Comparison of ENCODE assay signal across 8 mouse cellular contexts in the genomic region with DNA sequence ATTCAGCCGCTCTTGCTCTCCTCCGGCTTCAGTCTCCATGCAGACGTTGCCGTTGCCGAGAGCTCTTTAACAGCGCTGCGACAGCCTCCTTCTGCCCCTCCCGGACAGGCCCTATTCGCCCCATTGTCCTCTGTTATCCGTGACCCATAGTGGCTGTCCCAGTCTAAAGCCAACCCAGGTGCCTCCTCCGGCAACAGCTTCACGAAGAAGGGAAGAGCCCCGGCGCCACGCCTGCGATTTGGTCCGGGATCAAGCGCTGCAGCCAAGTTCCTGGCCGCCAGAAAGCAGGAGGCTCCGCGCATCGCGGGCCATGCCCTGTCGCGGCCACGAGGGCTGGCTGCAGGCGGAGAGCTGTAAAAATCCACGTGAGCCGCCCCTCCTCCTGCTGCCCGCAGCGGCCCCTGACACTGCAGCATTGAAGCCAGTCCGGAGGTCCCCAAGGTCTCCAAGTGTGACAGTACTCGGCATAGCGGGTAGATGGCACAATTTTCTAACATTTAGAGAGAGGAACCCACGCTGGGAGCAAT. TPM values are rescaled to one million over a fixed set of nuclear protein-coding genes. Genes with fewer than 3 reads are reported as not detected.
DNase-seq lines count a peak whose midpoint lies in the region; ATAC-seq and TF ChIP-seq lines count a peak whose summit lies in the region.

No protein-coding gene starts in this region.

- ATAC-seq in forebrain, embryonic 16.5 days: peak; percentile 49
- 0 out of 2 replicates have a peak, but pooled peaks have one; percentile 37 for ATAC-seq in megakaryocyte-erythroid progenitor cell, adult 5-6 weeks (replicated peaks; ENCODE audit: low FRiP score, low TSS enrichment, poor library complexity, severe bottlenecking)
- peak; percentile 85 for ATAC-seq in stomach, postnatal 0 days (ENCODE audit: low FRiP score, low TSS enrichment)

- peak overlapping the region; percentile 45 for H3K4me2 ChIP-seq in forebrain, embryonic 16.5 days (ENCODE audit: low read length)
- peak overlapping the region; percentile 88 for H3K4me2 ChIP-seq in stomach, postnatal 0 days (replicated peaks; ENCODE audit: low read depth)

- TF ChIP-seq EP300 in stomach, postnatal 0 days (optimal IDR thresholded peaks at IDR 0.05): peak; percentile 1

- DNase-seq in Muller cell, postnatal 12 days (ENCODE audit: inconsistent ontology term): peak; percentile 91
- peak; percentile 91 for DNase-seq in hindbrain, embryonic 10.5 days (ENCODE audit: low spot score)
- DNase-seq in layer of hippocampus, postnatal 10 days (ENCODE audit: low spot score in 2 of 2): peak; percentile 65 to 76
- peak; percentile 78 for DNase-seq in stomach, postnatal 0 days (ENCODE audit: low spot score)
- no peak for DNase-seq in left cerebral cortex, postnatal 36 days (ENCODE audit: low spot score in 2 of 2)

- no peaks in the 10 kb centered on the region for H3K36me3 ChIP-seq in forebrain, embryonic 16.5 days (ENCODE audit: control insufficient read depth, insufficient read depth)
- no peaks in the 10 kb centered on the region for H3K36me3 ChIP-seq in hindbrain, embryonic 10.5 days
- no peaks in the 10 kb centered on the region for H3K36me3 ChIP-seq in stomach, postnatal 0 days (ENCODE audit: control insufficient read depth, insufficient read depth, low read length)

- WGBS in forebrain, embryonic 16.5 days: under 1% methylated on average over 35 of the region's 35 CpGs
- WGBS in hindbrain, embryonic 10.5 days: under 1% methylated on average over 35 of the region's 35 CpGs
- whole genome bisulfite sequencing in stomach, postnatal 0 days: 1% methylated on average over 35 of the region's 35 CpGs

- H3K4me3 ChIP-seq in brown adipose tissue, adult 24 weeks (ENCODE audit: insufficient read depth, low read depth, low read length): peak overlapping the region; percentile 60
- peak overlapping the region; percentile 20 for H3K4me3 ChIP-seq in forebrain, embryonic 16.5 days (replicated peaks; ENCODE audit: low read length)
- peak overlapping the region; percentile 93 for H3K4me3 ChIP-seq in hindbrain, embryonic 10.5 days
- H3K4me3 ChIP-seq in stomach, postnatal 0 days (ENCODE audit: low read depth, low read length): peak overlapping the region; percentile 36

- H3K9me3 ChIP-seq in forebrain, embryonic 16.5 days (ENCODE audit: control insufficient read depth, low read length): no peaks in the 10 kb centered on the region
- no peaks in the 10 kb centered on the region for H3K9me3 ChIP-seq in hindbrain, embryonic 10.5 days
- H3K9me3 ChIP-seq in stomach, postnatal 0 days (ENCODE audit: control insufficient read depth, low read length): no peaks in the 10 kb centered on the region

- H3K4me1 ChIP-seq in brown adipose tissue, adult 24 weeks (ENCODE audit: control insufficient read depth, insufficient read depth, insufficient read length, low read length): no peaks in the 10 kb centered on the region
- H3K4me1 ChIP-seq in forebrain, embryonic 16.5 days (replicated peaks; ENCODE audit: control insufficient read depth, insufficient read depth, low read length): peaks cover 16% of the 10 kb centered on the region
- peaks cover 93% of the 10 kb centered on the region for H3K4me1 ChIP-seq in hindbrain, embryonic 10.5 days (replicated peaks)
- H3K4me1 ChIP-seq in stomach, postnatal 0 days (replicated peaks; ENCODE audit: control insufficient read depth, insufficient read depth): peaks cover 7% of the 10 kb centered on the region; the same call in 1 of the 2 replicates

- intact Hi-C loops in left cerebral cortex, postnatal 36 days (cut with DNase I): loop anchor here (5.0 to 10.0 kb wide), 3 partner anchors 1066 to 1889 kb away; no protein-coding TSS in a partner anchor

- peak; percentile 69 for TF ChIP-seq CTCF in stomach, postnatal 0 days (IDR thresholded peaks at IDR 0.05; ENCODE audit: low read depth)

- H3K27ac ChIP-seq in brown adipose tissue, adult 24 weeks (replicated peaks; ENCODE audit: low read depth, low read length): 0 out of 2 replicates have a peak overlapping the region, but pooled peaks have one; percentile 0
- H3K27ac ChIP-seq in forebrain, embryonic 16.5 days (ENCODE audit: low read length): peak overlapping the region; percentile 64
- H3K27ac ChIP-seq in hindbrain, embryonic 10.5 days: peak overlapping the region; percentile 98
- peak overlapping the region; percentile 78; the same call in 1 of the 2 replicates for H3K27ac ChIP-seq in stomach, postnatal 0 days (replicated peaks)

- peak overlapping the region; percentile 22 for H3K9ac ChIP-seq in forebrain, embryonic 16.5 days (replicated peaks; ENCODE audit: low read depth, low read length)
- H3K9ac ChIP-seq in stomach, postnatal 0 days (ENCODE audit: low read length): peak overlapping the region; percentile 52

- peaks cover 52% of the 10 kb centered on the region for H3K27me3 ChIP-seq in forebrain, embryonic 16.5 days (replicated peaks; ENCODE audit: control insufficient read depth, insufficient read depth, low read length)
- H3K27me3 ChIP-seq in hindbrain, embryonic 10.5 days (ENCODE audit: insufficient read depth, poor library complexity, severe bottlenecking): peaks cover 88% of the 10 kb centered on the region
- H3K27me3 ChIP-seq in stomach, postnatal 0 days (ENCODE audit: control insufficient read depth, insufficient read depth, low read length): no peaks in the 10 kb centered on the region

RNA-seq across cellular contexts. Expression of gene Nr2f2, which starts 20.5 kb away (rescaled TPM):
- polyA plus RNA-seq in brown adipose tissue, adult 24 weeks (2012; ENCODE audit: insufficient read depth, insufficient read length, missing spikeins): 10.5 and 14.5 TPM in 2 replicates
- 88.4 and 90.6 TPM in 2 replicates for polyA plus RNA-seq in forebrain, embryonic 16.5 days (2015; fragmentation: Nextera tagmentation; extraction: Ambion mirVana)
- 83.4 and 86.4 TPM in 2 replicates for polyA plus RNA-seq in hindbrain, embryonic 10.5 days (2016; fragmentation: Nextera tagmentation; extraction: Ambion mirVana)
- total RNA-seq in layer of hippocampus, postnatal 10 days (2021): 10 to 100 TPM; 59.5 to 66.7 TPM
- not detected in 2 replicates for total RNA-seq in megakaryocyte-erythroid progenitor cell, adult 5-6 weeks (2014; fragmentation: Nextera tagmentation)
- total RNA-seq in megakaryocyte-erythroid progenitor cell, adult 5-6 weeks (2017): not detected in 2 replicates
- polyA plus RNA-seq in stomach, postnatal 0 days (2015; fragmentation: Nextera tagmentation; extraction: Ambion mirVana): 52.8 and 53.9 TPM in 2 replicates
- 10 to 100 TPM; 24.8 to 41.3 TPM for total RNA-seq in left cerebral cortex, postnatal 36 days (2021)

Comparison
In these comparisons a context has a peak if more than half of its experiments do, and no peak if none do; other contexts are left out.
1. DNase-seq: peak in Muller cell, postnatal 12 days (single experiment), hindbrain, embryonic 10.5 days (single experiment), layer of hippocampus, postnatal 10 days (2 of 2) and stomach, postnatal 0 days (single experiment); none in left cerebral cortex, postnatal 36 days (0 of 2).
2. H3K27ac ChIP-seq: peak in every context shown above with its lines; median percentile 98 in hindbrain, embryonic 10.5 days; 78 in stomach, postnatal 0 days; 64 in forebrain, embryonic 16.5 days; 0 in brown adipose tissue, adult 24 weeks.
3. H3K4me3 ChIP-seq: peak in every context shown above with its lines; median percentile 93 in hindbrain, embryonic 10.5 days; 60 in brown adipose tissue, adult 24 weeks; 36 in stomach, postnatal 0 days; 20 in forebrain, embryonic 16.5 days.
4. Peak in every context shown above with its lines, with median percentiles within 50 percentile points of each other: ATAC-seq.